Mouse (Mus musculus) small intestine, adult 2 months (tissue): Measurements from ENCODE around the gene Atp1a1. TPM values are rescaled to one million over a fixed set of nuclear protein-coding genes. Genes with fewer than 3 reads are reported as not detected.

Source experiments
- H3K27ac ChIP-seq: fragments of 200-500 bp; 2 replicates; pipeline ENCODE4 v1.5.1; 2012; ENCODE audit warnings: low read depth, low read length, control low read depth, inconsistent platforms; ENCODE audit not compliant: insufficient read depth
- H3K27me3 ChIP-seq: fragments of 200-500 bp; 2 replicates; pipeline ENCODE4 v1.6.1; 2012; ENCODE audit warnings: mild to moderate bottlenecking, moderate library complexity, low read length, inconsistent platforms; ENCODE audit not compliant: control insufficient read depth, insufficient read depth
- H3K36me3 ChIP-seq: fragments of 200-500 bp; 2 replicates; pipeline ENCODE4 v1.6.1; 2012; ENCODE audit warnings: mild to moderate bottlenecking, low read length, control low read depth, inconsistent platforms; ENCODE audit not compliant: control insufficient read depth, insufficient read depth
- H3K4me1 ChIP-seq: fragments of 200-500 bp; 2 replicates; pipeline ENCODE4 v1.6.1; 2012; ENCODE audit warnings: low read length, inconsistent platforms, mixed read lengths; ENCODE audit not compliant: control insufficient read depth, insufficient read depth, insufficient read length
- H3K4me3 ChIP-seq: fragments of 200-500 bp; 2 replicates; pipeline ENCODE4 v1.5.1; 2012; ENCODE audit warnings: low read depth, mild to moderate bottlenecking, control low read depth, inconsistent platforms, low read length, moderate library complexity
- CTCF ChIP-seq: fragments of 200-500 bp; IDR thresholded peaks from 2 replicates; pipeline ENCODE4 v1.5.1; 2012; ENCODE audit warnings: low read depth, mild to moderate bottlenecking, control low read depth, inconsistent platforms, low read length, moderate library complexity, mixed read lengths; ENCODE audit not compliant: insufficient replicate concordance, insufficient read length; ENCODE audit errors: extremely low read depth
- POLR2A ChIP-seq: fragments of 200-500 bp; IDR thresholded peaks from 2 replicates; pipeline ENCODE4 v1.6.1; 2012; ENCODE audit warnings: low read depth, mild to moderate bottlenecking, control low read depth, inconsistent platforms, low read length, moderate library complexity
- WGBS: fragments of 180-500 bp; shearing (Covaris S2); methylation state at CpG from one replicate; pipeline ENCODE4 v1.1.7; 2018; 5-methylcytosine and 5-hydroxymethylcytosine counted together
- polyA plus RNA-seq: library from polyadenylated mRNA; depleted of rRNA; stranded (reverse); fragments of >200 nt; gene quantifications from 2 replicates; pipeline ENCODE4 v1.2.3, GENCODE M21; 2012

Atp1a1 gene
- polyA plus RNA-seq, 1 experiment: 1,132 TPM

- WGBS: 76% methylated on average over 10 of the region's 10 CpGs
- Histone ChIP-seq H3K27me3 (no peaks in the 10 kb centered on the region), H3K36me3 (no peaks in the 10 kb centered on the region), H3K4me1 (peaks cover 4% of the 10 kb centered on the region; the same call in 1 of the 2 replicates), H3K4me3 (no peak overlapping the region), H3K27ac (no peak overlapping the region)
- TF ChIP-seq CTCF (no peak), POLR2A (no peak)
Observed at GRCm38 (mm10) chr3:101611813-101612491, 7.5 kb upstream of the Atp1a1 start.

- WGBS: 85% methylated on average over 8 of the region's 8 CpGs
- Histone ChIP-seq H3K27ac (no peak overlapping the region), H3K4me1 (peaks cover 4% of the 10 kb centered on the region; the same call in 1 of the 2 replicates), H3K27me3 (no peaks in the 10 kb centered on the region), H3K36me3 (no peaks in the 10 kb centered on the region), H3K4me3 (no peak overlapping the region)
- TF ChIP-seq POLR2A (no peak), CTCF (no peak)
Observed at GRCm38 (mm10) chr3:101611012-101611812, 6.7 kb upstream of the Atp1a1 start.

- H3K4me1 ChIP-seq: no peaks in the 10 kb centered on the region; the same call in 1 of the 2 replicates
- no peak overlapping the region for H3K4me3 ChIP-seq
- H3K27ac ChIP-seq: no peak overlapping the region
- WGBS: 91% methylated on average over 5 of the region's 5 CpGs
- H3K27me3 ChIP-seq: no peaks in the 10 kb centered on the region
- TF ChIP-seq POLR2A (no peak), CTCF (no peak)
- no peaks in the 10 kb centered on the region for H3K36me3 ChIP-seq
Observed at GRCm38 (mm10) chr3:101609302-101609701, 4.8 kb upstream of the Atp1a1 start.

GRCm38 (mm10) chr3:101606861-101607455, 2.5 kb upstream of the Atp1a1 start:
- Histone ChIP-seq H3K4me1 (no peaks in the 10 kb centered on the region; the same call in 1 of the 2 replicates), H3K27ac (no peak overlapping the region), H3K36me3 (peaks cover 3% of the 10 kb centered on the region; the same call in 1 of the 2 replicates), H3K27me3 (no peaks in the 10 kb centered on the region), H3K4me3 (no peak overlapping the region)
- TF ChIP-seq POLR2A: no peak
- TF ChIP-seq CTCF: no peak
- WGBS: 63% methylated on average over 7 of the region's 7 CpGs

GRCm38 (mm10) chr3:101605721-101606120, 1.2 kb upstream of the Atp1a1 start:
- TF ChIP-seq POLR2A: no peak
- no peak for TF ChIP-seq CTCF
- no peaks in the 10 kb centered on the region; the same call in 1 of the 2 replicates for H3K4me1 ChIP-seq
- H3K27ac ChIP-seq: no peak overlapping the region
- H3K27me3 ChIP-seq: no peaks in the 10 kb centered on the region
- WGBS: 39% methylated on average over 2 of the region's 2 CpGs
- H3K36me3 ChIP-seq: peaks cover 13% of the 10 kb centered on the region
- no peak overlapping the region for H3K4me3 ChIP-seq

GRCm38 (mm10) chr3:101605291-101605690, 807 bp upstream of the Atp1a1 start:
- TF ChIP-seq POLR2A (no peak), CTCF (no peak)
- Histone ChIP-seq H3K4me1 (no peaks in the 10 kb centered on the region; the same call in 1 of the 2 replicates), H3K27ac (no peak overlapping the region), H3K36me3 (peaks cover 13% of the 10 kb centered on the region), H3K27me3 (no peaks in the 10 kb centered on the region), H3K4me3 (no peak overlapping the region)
- 48% methylated on average over 5 of the region's 5 CpGs for WGBS
